Mouse (Mus musculus) embryonic facial prominence, embryonic 13.5 days (tissue): ENCODE measurements around the gene Hipk3. TPM values are rescaled to one million over a fixed set of nuclear protein-coding genes. Genes with fewer than 3 reads are reported as not detected.

ENCODE experiments used
- ATAC-seq: fragments of 200-750 bp; cut with Nextera tagmentation; 2 replicates; pipeline ENCODE4 v1.8.0; 2017; ENCODE audit warnings: low read depth; ENCODE audit not compliant: insufficient number of reproducible peaks, insufficient read depth, low FRiP score, low TSS enrichment
- H3K27ac ChIP-seq: fragments of 300-500 bp; sonication (generic); 2 replicates; pipeline ENCODE4 v1.5.1; 2015; ENCODE audit warnings: moderate library complexity, mild to moderate bottlenecking, inconsistent platforms
- H3K27me3 ChIP-seq: fragments of 300-500 bp; sonication (generic); 2 replicates; pipeline ENCODE4 v1.6.1; 2015; ENCODE audit warnings: mild to moderate bottlenecking, inconsistent platforms
- H3K36me3 ChIP-seq: fragments of 300-500 bp; sonication (generic); 2 replicates; pipeline ENCODE4 v1.6.1; 2015; ENCODE audit warnings: mild to moderate bottlenecking, inconsistent platforms
- H3K4me1 ChIP-seq: fragments of 300-500 bp; sonication (generic); 2 replicates; pipeline ENCODE4 v1.6.1; 2015; ENCODE audit warnings: inconsistent platforms
- H3K4me2 ChIP-seq: fragments of 300-500 bp; sonication (generic); 2 replicates; pipeline ENCODE4 v1.6.1; 2015; ENCODE audit warnings: moderate library complexity, mild to moderate bottlenecking, inconsistent platforms
- H3K4me3 ChIP-seq: fragments of 300-500 bp; sonication (generic); 2 replicates; pipeline ENCODE4 v1.5.1; 2015; ENCODE audit warnings: mild to moderate bottlenecking, inconsistent platforms
- H3K9ac ChIP-seq: fragments of 300-500 bp; sonication (generic); 2 replicates; pipeline ENCODE4 v1.6.1; 2015; ENCODE audit warnings: mild to moderate bottlenecking, inconsistent platforms
- H3K9me3 ChIP-seq: fragments of 300-500 bp; sonication (generic); 2 replicates; pipeline ENCODE4 v1.6.1; 2016; ENCODE audit warnings: inconsistent platforms
- WGBS: fragments of 180-500 bp; shearing (Covaris S2); methylation state at CpG from one replicate; pipeline ENCODE4 v1.1.7; 2015; ENCODE audit warnings: mixed read lengths; 5-methylcytosine and 5-hydroxymethylcytosine counted together
- polyA plus RNA-seq: library from polyadenylated mRNA; unstranded; fragments of >200 nt; fragmentation: Nextera tagmentation; extraction: Ambion mirVana; gene quantifications from 2 replicates; pipeline ENCODE4 v1.2.1, GENCODE M21; 2015

The Hipk3 gene
- 12.8 and 14.9 TPM in 2 replicates for polyA plus RNA-seq

GRCm38 (mm10) chr2:104493951-104494800 lies at the start of gene Hipk3:
Gene Hipk3, minus strand, starts transcription at chr2:104494446.
- H3K36me3 ChIP-seq: no peaks in the 10 kb centered on the region
- H3K27me3 ChIP-seq: no peaks in the 10 kb centered on the region
- no peaks in the 10 kb centered on the region for H3K9me3 ChIP-seq
- H3K9ac ChIP-seq: peak within 1 kb of the TSS; percentile 99
- peak within 1 kb of the TSS; percentile 99 for H3K27ac ChIP-seq
- peak within 1 kb of the TSS; percentile 96 for H3K4me3 ChIP-seq
- under 1% methylated on average over 71 of the region's 98 CpGs for WGBS
- peak within 1 kb of the TSS; percentile 76 for H3K4me2 ChIP-seq
- peaks cover 15% of the 10 kb centered on the region for H3K4me1 ChIP-seq
- ATAC-seq: peak; percentile 93

GRCm38 (mm10) chr2:104540286-104540685 lies 46.0 kb upstream of the Hipk3 start:
- Histone ChIP-seq H3K27ac (no peak overlapping the region), H3K4me2 (no peak overlapping the region), H3K4me3 (no peak overlapping the region), H3K9ac (no peak overlapping the region), H3K9me3 (peaks cover 11% of the 10 kb centered on the region; the same call in 1 of the 2 replicates), H3K36me3 (no peaks in the 10 kb centered on the region), H3K4me1 (no peaks in the 10 kb centered on the region), H3K27me3 (no peaks in the 10 kb centered on the region)
- ATAC-seq: no peak
- WGBS: 63% methylated on average over 2 of the region's 2 CpGs

- Histone ChIP-seq H3K4me2 (no peak overlapping the region), H3K36me3 (no peaks in the 10 kb centered on the region), H3K4me3 (no peak overlapping the region), H3K4me1 (no peaks in the 10 kb centered on the region), H3K9me3 (no peaks in the 10 kb centered on the region), H3K27me3 (no peaks in the 10 kb centered on the region), H3K9ac (no peak overlapping the region), H3K27ac (no peak overlapping the region)
- ATAC-seq: no peak
- WGBS: 81% methylated on average over 3 of the region's 3 CpGs
These were observed 40.5 kb upstream of the Hipk3 start for GRCm38 (mm10) chr2:104534751-104535150.

- WGBS: 78% methylated on average over 1 of the region's 1 CpGs
- Histone ChIP-seq H3K36me3 (no peaks in the 10 kb centered on the region), H3K27ac (no peak overlapping the region), H3K4me2 (no peak overlapping the region), H3K9me3 (no peaks in the 10 kb centered on the region), H3K27me3 (no peaks in the 10 kb centered on the region), H3K9ac (no peak overlapping the region), H3K4me3 (no peak overlapping the region), H3K4me1 (no peaks in the 10 kb centered on the region)
- no peak for ATAC-seq
These were observed 38.3 kb upstream of the Hipk3 start for GRCm38 (mm10) chr2:104532548-104532947.

GRCm38 (mm10) chr2:104526559-104526958 lies 32.3 kb upstream of the Hipk3 start:
- WGBS: 54% methylated on average over 3 of the region's 3 CpGs

GRCm38 (mm10) chr2:104525506-104525905 lies 31.3 kb upstream of the Hipk3 start:
- Histone ChIP-seq H3K4me1 (no peaks in the 10 kb centered on the region), H3K36me3 (no peaks in the 10 kb centered on the region), H3K9ac (no peak overlapping the region), H3K4me2 (no peak overlapping the region), H3K4me3 (no peak overlapping the region), H3K9me3 (no peaks in the 10 kb centered on the region), H3K27me3 (no peaks in the 10 kb centered on the region), H3K27ac (no peak overlapping the region)
- 41% methylated on average over 5 of the region's 5 CpGs for WGBS
- ATAC-seq: no peak

More at GRCm38 (mm10) chr2:104526559-104526958, 32.3 kb upstream of the Hipk3 start:
- Histone ChIP-seq H3K27me3 (no peaks in the 10 kb centered on the region), H3K9me3 (no peaks in the 10 kb centered on the region), H3K4me3 (no peak overlapping the region), H3K27ac (no peak overlapping the region), H3K4me1 (no peaks in the 10 kb centered on the region), H3K9ac (no peak overlapping the region), H3K4me2 (no peak overlapping the region), H3K36me3 (no peaks in the 10 kb centered on the region)
- no peak for ATAC-seq

GRCm38 (mm10) chr2:104511622-104512021 lies 17.4 kb upstream of the Hipk3 start:
- no peak for ATAC-seq
- 85% methylated on average over 8 of the region's 8 CpGs for WGBS
- Histone ChIP-seq H3K9ac (no peak overlapping the region), H3K27ac (no peak overlapping the region), H3K4me1 (no peaks in the 10 kb centered on the region), H3K4me3 (no peak overlapping the region), H3K9me3 (no peaks in the 10 kb centered on the region), H3K36me3 (no peaks in the 10 kb centered on the region), H3K4me2 (no peak overlapping the region), H3K27me3 (no peaks in the 10 kb centered on the region)

GRCm38 (mm10) chr2:104502388-104502787 lies 8.1 kb upstream of the Hipk3 start:
- 57% methylated on average over 3 of the region's 3 CpGs for WGBS
- Histone ChIP-seq H3K4me3 (no peak overlapping the region), H3K4me1 (peaks cover 6% of the 10 kb centered on the region), H3K27me3 (no peaks in the 10 kb centered on the region), H3K27ac (no peak overlapping the region), H3K4me2 (no peak overlapping the region), H3K9ac (no peak overlapping the region), H3K9me3 (no peaks in the 10 kb centered on the region), H3K36me3 (no peaks in the 10 kb centered on the region)
- no peak for ATAC-seq

- H3K4me2 ChIP-seq: no peak overlapping the region
- H3K36me3 ChIP-seq: no peaks in the 10 kb centered on the region
- H3K9ac ChIP-seq: no peak overlapping the region
- no peaks in the 10 kb centered on the region for H3K9me3 ChIP-seq
- H3K4me1 ChIP-seq: peaks cover 6% of the 10 kb centered on the region
- ATAC-seq: no peak
- H3K4me3 ChIP-seq: no peak overlapping the region
- no peak overlapping the region for H3K27ac ChIP-seq
- no peaks in the 10 kb centered on the region for H3K27me3 ChIP-seq
- WGBS: 90% methylated on average over 2 of the region's 2 CpGs
These were observed 6.8 kb upstream of the Hipk3 start for GRCm38 (mm10) chr2:104501091-104501490.

GRCm38 (mm10) chr2:104497771-104498170 lies 3.5 kb upstream of the Hipk3 start:
- Histone ChIP-seq H3K4me2 (no peak overlapping the region), H3K27ac (no peak overlapping the region), H3K4me1 (peaks cover 15% of the 10 kb centered on the region), H3K9ac (no peak overlapping the region), H3K4me3 (no peak overlapping the region), H3K9me3 (no peaks in the 10 kb centered on the region), H3K27me3 (no peaks in the 10 kb centered on the region), H3K36me3 (no peaks in the 10 kb centered on the region)
- 57% methylated on average over 4 of the region's 4 CpGs for WGBS
- ATAC-seq: no peak

GRCm38 (mm10) chr2:104497231-104497630 lies 3.0 kb upstream of the Hipk3 start:
- H3K4me3 ChIP-seq: no peak overlapping the region
- no peaks in the 10 kb centered on the region for H3K36me3 ChIP-seq
- no peaks in the 10 kb centered on the region for H3K9me3 ChIP-seq
- no peak overlapping the region for H3K4me2 ChIP-seq
- WGBS: 89% methylated on average over 2 of the region's 2 CpGs
- H3K9ac ChIP-seq: no peak overlapping the region
- no peak for ATAC-seq
- H3K27ac ChIP-seq: no peak overlapping the region
- H3K4me1 ChIP-seq: peaks cover 15% of the 10 kb centered on the region
- no peaks in the 10 kb centered on the region for H3K27me3 ChIP-seq

- no peak overlapping the region for H3K27ac ChIP-seq
- no peak overlapping the region for H3K9ac ChIP-seq
- no peak for ATAC-seq
- H3K9me3 ChIP-seq: no peaks in the 10 kb centered on the region
- WGBS: 43% methylated on average over 5 of the region's 5 CpGs
- no peaks in the 10 kb centered on the region for H3K36me3 ChIP-seq
- peaks cover 15% of the 10 kb centered on the region for H3K4me1 ChIP-seq
- no peaks in the 10 kb centered on the region for H3K27me3 ChIP-seq
- H3K4me2 ChIP-seq: no peak overlapping the region
- H3K4me3 ChIP-seq: no peak overlapping the region
These were observed 2.0 kb upstream of the Hipk3 start for GRCm38 (mm10) chr2:104496206-104496605.
